Mouse (Mus musculus): ENCODE measurements around the gene Slc30a2. TPM values are rescaled to one million over a fixed set of nuclear protein-coding genes. Genes with fewer than 3 reads are reported as not detected.
"Not testable (repeated sequence)": the region's sequence is repeated elsewhere in the genome, so short reads cannot be mapped to it uniquely, and the experiment has no call there.

Slc30a2 gene
- polyA plus RNA-seq, 1 experiment from 2014 or later, result 0.08 TPM

GRCm38 (mm10) chr4:134324655-134325054 is 18.3 kb upstream of the Slc30a2 start:
- peaks cover 2% of the 10 kb centered on the region; the same call in 1 of the 2 replicates for H3K4me1 ChIP-seq
- no peak overlapping the region for H3K4me3 ChIP-seq
- H3K27me3 ChIP-seq, result no peaks in the 10 kb centered on the region
- no peaks in the 10 kb centered on the region for H3K36me3 ChIP-seq
- 86% methylated on average over 5 of the region's 5 CpGs for WGBS
- H3K9ac ChIP-seq (replicated peaks), result no peak overlapping the region
- H3K27ac ChIP-seq (replicated peaks), result no peak overlapping the region
- no peaks in the 10 kb centered on the region for H3K9me3 ChIP-seq
- H3K4me2 ChIP-seq (replicated peaks), result no peak overlapping the region
- ATAC-seq (ENCODE audit: low FRiP score, low read depth), result no peak

DNA sequence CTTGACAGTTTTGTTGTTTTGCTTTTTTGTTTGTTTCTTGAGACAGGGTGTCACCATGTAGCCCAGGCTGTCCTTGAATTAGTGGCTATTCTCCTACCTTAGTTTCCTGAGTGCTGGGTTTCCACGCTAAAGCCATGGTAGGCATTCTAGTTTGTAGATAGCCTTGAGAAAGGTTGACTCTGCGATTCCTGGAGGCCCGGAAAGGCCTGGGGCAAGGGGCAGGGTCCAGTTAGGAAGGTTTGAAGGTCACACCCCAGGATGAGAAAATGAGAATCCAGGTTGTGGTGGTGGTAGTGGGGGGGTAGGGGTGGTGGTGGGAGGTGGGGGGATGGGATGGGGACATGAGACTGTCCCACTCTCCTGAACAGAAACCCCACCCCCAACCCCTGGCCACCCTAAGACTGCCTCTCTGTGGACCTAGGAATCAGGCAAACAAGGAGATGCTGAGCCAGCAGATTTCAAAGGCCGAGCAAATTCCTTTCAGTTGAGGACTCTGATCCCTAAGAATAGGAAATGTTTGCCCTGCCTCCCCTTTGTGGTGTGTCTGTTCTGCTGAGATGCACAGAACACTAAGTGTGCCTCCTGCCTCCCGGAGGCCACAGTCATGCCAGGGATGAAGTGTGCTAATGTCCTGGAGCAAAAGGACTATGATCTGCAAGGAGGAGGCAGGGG is 16.0 kb upstream of the Slc30a2 start:
- Histone ChIP-seq H3K4me1 (peaks cover 2% of the 10 kb centered on the region; the same call in 1 of the 2 replicates), H3K36me3 (no peaks in the 10 kb centered on the region), H3K9me3 (no peaks in the 10 kb centered on the region), H3K4me3 (no peak overlapping the region), H3K9ac (replicated peaks) (no peak overlapping the region), H3K27me3 (no peaks in the 10 kb centered on the region), H3K27ac (replicated peaks) (no peak overlapping the region), H3K4me2 (replicated peaks) (no peak overlapping the region)
- WGBS, result 63% methylated on average over 5 of the region's 5 CpGs
- ATAC-seq (ENCODE audit: low FRiP score, low read depth), result no peak

DNA sequence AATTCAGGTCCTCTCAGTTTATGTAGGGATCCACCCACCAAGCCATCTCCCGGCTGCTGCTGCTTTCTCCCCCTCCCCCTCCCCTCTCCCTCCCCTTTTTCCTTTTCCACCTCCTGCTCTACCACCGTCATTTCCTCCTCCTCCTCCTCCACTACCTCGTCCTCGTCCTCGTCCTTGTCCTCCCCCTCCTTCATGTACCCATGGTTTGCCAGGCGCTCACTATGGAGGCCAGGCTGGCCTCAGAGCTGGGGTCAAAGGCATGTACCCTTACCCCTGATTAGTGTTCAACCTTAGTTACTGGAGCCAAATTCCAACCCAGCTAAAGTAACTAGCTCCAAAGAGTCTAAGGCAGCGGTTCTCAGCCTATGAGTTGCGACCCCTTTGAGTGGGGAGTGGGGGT is 14.8 kb upstream of the Slc30a2 start:
- no peaks in the 10 kb centered on the region for H3K36me3 ChIP-seq
- no peak overlapping the region for H3K9ac ChIP-seq (replicated peaks)
- H3K4me3 ChIP-seq, result no peak overlapping the region
- no peaks in the 10 kb centered on the region for H3K27me3 ChIP-seq
- no peak for ATAC-seq (ENCODE audit: low FRiP score, low read depth)
- 68% methylated on average over 8 of the region's 8 CpGs for WGBS
- no peaks in the 10 kb centered on the region for H3K9me3 ChIP-seq
- H3K4me2 ChIP-seq (replicated peaks), result no peak overlapping the region
- no peak overlapping the region for H3K27ac ChIP-seq (replicated peaks)
- peaks cover 2% of the 10 kb centered on the region; the same call in 1 of the 2 replicates for H3K4me1 ChIP-seq

DNA sequence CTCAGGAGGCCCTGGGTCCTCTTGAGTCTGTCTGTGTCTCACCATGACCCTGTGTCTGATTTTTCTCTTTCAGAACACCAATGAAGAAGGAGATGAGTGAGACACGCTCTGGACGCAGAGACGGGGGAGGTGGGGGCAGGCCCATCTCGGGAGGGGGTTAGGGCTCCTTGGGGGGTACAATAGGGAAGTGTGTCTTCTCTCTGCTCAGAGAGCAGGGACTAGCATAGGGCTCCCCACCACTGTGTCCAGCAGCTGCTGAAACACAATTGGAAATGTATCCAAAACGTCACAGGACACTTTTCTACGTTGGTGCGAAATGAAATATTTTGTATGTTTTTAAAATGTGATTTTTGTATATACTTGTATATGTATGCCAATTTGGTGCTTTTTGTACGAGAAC is 14.1 kb upstream of the Slc30a2 start:
- H3K9me3 ChIP-seq, result no peaks in the 10 kb centered on the region
- no peak overlapping the region for H3K4me3 ChIP-seq
- WGBS, result 86% methylated on average over 8 of the region's 8 CpGs
- H3K4me1 ChIP-seq, result peaks cover 2% of the 10 kb centered on the region; the same call in 1 of the 2 replicates
- no peaks in the 10 kb centered on the region for H3K27me3 ChIP-seq
- no peak overlapping the region for H3K9ac ChIP-seq (replicated peaks)
- ATAC-seq (ENCODE audit: low FRiP score, low read depth), result no peak
- H3K4me2 ChIP-seq (replicated peaks), result no peak overlapping the region
- H3K36me3 ChIP-seq, result no peaks in the 10 kb centered on the region
- H3K27ac ChIP-seq (replicated peaks), result no peak overlapping the region

DNA sequence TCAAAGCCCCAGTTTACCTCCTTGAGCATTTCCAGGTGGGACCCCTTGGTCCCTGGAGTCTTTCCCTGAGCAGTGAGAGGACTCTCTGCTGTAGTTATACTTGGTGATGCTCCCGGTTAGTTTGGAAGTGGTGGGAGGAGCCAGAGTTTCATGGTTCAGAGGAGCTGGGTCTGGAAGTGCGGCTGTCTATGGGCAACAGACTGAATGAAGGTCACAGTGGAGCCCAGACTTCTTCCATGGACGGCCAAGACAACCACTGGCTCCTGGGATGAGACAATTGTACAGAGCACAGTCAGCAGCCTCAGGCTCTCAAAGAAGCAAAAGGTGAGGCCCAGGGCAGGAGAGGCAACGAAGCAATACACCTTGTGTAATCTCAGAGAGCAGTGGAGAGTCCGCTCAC is 12.7 kb upstream of the Slc30a2 start:
- H3K27ac ChIP-seq (replicated peaks), result no peak overlapping the region
- ATAC-seq (ENCODE audit: low FRiP score, low read depth), result no peak
- H3K36me3 ChIP-seq, result no peaks in the 10 kb centered on the region
- H3K27me3 ChIP-seq, result no peaks in the 10 kb centered on the region
- no peak overlapping the region for H3K4me3 ChIP-seq
- no peak overlapping the region for H3K4me2 ChIP-seq (replicated peaks)
- H3K9me3 ChIP-seq, result no peaks in the 10 kb centered on the region
- 67% methylated on average over 5 of the region's 5 CpGs for WGBS
- peaks cover 2% of the 10 kb centered on the region; the same call in 1 of the 2 replicates for H3K4me1 ChIP-seq
- H3K9ac ChIP-seq (replicated peaks), result no peak overlapping the region

DNA sequence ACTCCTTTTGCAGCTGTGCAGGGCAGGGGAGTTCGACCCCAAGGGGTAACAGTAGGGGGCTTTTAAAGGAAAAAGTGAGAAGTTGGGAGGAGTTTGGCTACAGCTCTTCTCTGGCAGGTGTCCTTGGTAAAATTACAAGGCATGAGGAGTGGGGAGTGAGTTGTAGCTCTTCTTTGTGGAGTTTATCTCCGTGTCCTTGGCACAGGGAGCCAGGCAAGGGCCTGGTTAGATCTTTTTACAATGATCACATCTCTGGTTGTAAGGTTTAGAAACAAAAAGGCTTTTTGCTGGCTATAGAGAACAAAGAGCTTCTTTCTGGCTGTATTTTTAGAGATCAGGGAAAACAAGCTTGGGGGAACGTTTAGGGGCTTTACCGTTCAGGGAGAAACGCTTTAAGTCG is 1.8 kb upstream of the Slc30a2 start:
- H3K9ac ChIP-seq (replicated peaks); H3K27ac ChIP-seq (replicated peaks); H3K9me3 ChIP-seq; H3K4me3 ChIP-seq; H3K4me1 ChIP-seq; H3K36me3 ChIP-seq; ATAC-seq (ENCODE audit: low FRiP score, low read depth); H3K4me2 ChIP-seq (replicated peaks): not testable (repeated sequence)
- WGBS, result 80% methylated on average over 6 of the region's 6 CpGs
- H3K27me3 ChIP-seq, result peaks cover 57% of the 10 kb centered on the region

DNA sequence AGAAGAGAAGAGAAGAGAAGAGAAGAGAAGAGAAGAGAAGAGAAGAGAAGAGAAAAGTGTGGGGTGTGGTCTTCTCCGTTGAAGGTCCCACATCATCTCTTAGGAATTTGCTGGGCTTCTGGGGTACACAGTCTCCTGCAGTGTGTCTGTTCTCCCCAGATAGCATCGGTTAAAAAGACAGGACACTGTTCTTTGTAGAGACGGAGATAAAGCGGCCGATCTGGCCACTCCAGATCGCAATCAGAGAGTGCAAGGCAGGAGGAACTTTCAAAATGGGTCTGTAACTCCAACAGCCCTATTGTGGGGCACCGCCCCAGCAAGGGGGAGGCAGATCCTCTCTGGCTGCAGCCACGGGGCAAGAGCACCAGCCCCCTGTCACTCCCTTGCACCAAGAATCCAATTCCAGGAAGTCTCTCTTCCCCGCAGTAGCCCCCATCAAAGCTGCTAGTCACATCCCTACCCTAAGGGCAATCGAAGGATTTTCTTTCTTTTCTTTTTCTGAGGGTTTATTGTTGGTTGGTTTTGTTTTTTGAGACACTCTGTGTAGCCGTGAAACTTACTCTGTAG is 685 bp upstream of the Slc30a2 start:
- H3K27ac ChIP-seq (replicated peaks), result no peak overlapping the region
- peaks cover 60% of the 10 kb centered on the region for H3K27me3 ChIP-seq
- H3K9ac ChIP-seq (replicated peaks), result no peak overlapping the region

GRCm38 (mm10) chr4:134344620-134345019 is 1.6 kb downstream of the Slc30a2 start:
- H3K9me3 ChIP-seq, result no peaks in the 10 kb centered on the region
- peaks cover 65% of the 10 kb centered on the region for H3K27me3 ChIP-seq
- no peak overlapping the region for H3K4me2 ChIP-seq (replicated peaks)
- WGBS, result 40% methylated on average over 3 of the region's 3 CpGs
- peaks cover 9% of the 10 kb centered on the region for H3K4me1 ChIP-seq
- H3K27ac ChIP-seq (replicated peaks), result no peak overlapping the region
- no peak overlapping the region for H3K9ac ChIP-seq (replicated peaks)
- H3K36me3 ChIP-seq, result no peaks in the 10 kb centered on the region
- ATAC-seq (ENCODE audit: low FRiP score, low read depth), result no peak
- H3K4me3 ChIP-seq, result no peak overlapping the region

More for the DNA sequence above, 685 bp upstream of the Slc30a2 start:
- H3K4me3 ChIP-seq, result no peak overlapping the region
- H3K9me3 ChIP-seq, result no peaks in the 10 kb centered on the region
- 41% methylated on average over 11 of the region's 11 CpGs for WGBS
- H3K4me2 ChIP-seq (replicated peaks), result no peak overlapping the region; the same call in 1 of the 2 replicates
- H3K4me1 ChIP-seq, result peaks cover 9% of the 10 kb centered on the region
- no peaks in the 10 kb centered on the region for H3K36me3 ChIP-seq
- ATAC-seq (ENCODE audit: low FRiP score, low read depth), result no peak

DNA sequence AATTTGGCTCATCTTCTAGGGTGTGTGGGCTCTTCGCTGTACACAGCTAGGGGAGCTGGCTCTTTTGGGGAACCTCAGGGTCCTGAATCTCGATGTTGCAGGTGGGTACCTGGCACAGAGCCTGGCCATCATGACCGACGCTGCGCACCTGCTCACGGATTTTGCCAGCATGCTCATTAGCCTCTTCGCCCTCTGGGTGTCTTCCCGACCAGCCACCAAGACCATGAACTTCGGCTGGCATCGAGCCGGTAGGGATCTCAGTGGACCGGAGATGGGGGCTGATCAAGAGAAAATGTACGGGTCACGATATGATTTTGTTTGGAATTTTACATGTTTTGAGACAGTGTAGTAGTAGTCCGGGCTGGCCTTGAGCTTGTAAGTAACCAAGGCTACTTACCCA is 2.8 kb downstream of the Slc30a2 start:
- H3K4me2 ChIP-seq (replicated peaks), result no peak overlapping the region
- no peaks in the 10 kb centered on the region for H3K36me3 ChIP-seq
- H3K4me1 ChIP-seq, result peaks cover 9% of the 10 kb centered on the region
- ATAC-seq (ENCODE audit: low FRiP score, low read depth), result no peak
- 91% methylated on average over 15 of the region's 15 CpGs for WGBS
- H3K9me3 ChIP-seq, result no peaks in the 10 kb centered on the region
- H3K4me3 ChIP-seq, result no peak overlapping the region
- no peak overlapping the region for H3K27ac ChIP-seq (replicated peaks)
- H3K27me3 ChIP-seq, result peaks cover 59% of the 10 kb centered on the region
- no peak overlapping the region for H3K9ac ChIP-seq (replicated peaks)

- H3K9ac ChIP-seq (replicated peaks), result no peak overlapping the region
- no peak overlapping the region for H3K27ac ChIP-seq (replicated peaks)
- H3K4me2 ChIP-seq (replicated peaks), result no peak overlapping the region
- no peaks in the 10 kb centered on the region for H3K36me3 ChIP-seq
- H3K4me1 ChIP-seq, result peaks cover 14% of the 10 kb centered on the region
- ATAC-seq (ENCODE audit: low FRiP score, low read depth), result no peak
- no peaks in the 10 kb centered on the region for H3K9me3 ChIP-seq
- peaks cover 36% of the 10 kb centered on the region for H3K27me3 ChIP-seq
- H3K4me3 ChIP-seq, result no peak overlapping the region
- WGBS, result 83% methylated on average over 11 of the region's 11 CpGs
Measured at GRCm38 (mm10) chr4:134348078-134348477, 5.1 kb downstream of the Slc30a2 start.

- no peaks in the 10 kb centered on the region for H3K9me3 ChIP-seq
- 85% methylated on average over 5 of the region's 5 CpGs for WGBS
- peaks cover 31% of the 10 kb centered on the region for H3K27me3 ChIP-seq
- no peak for ATAC-seq (ENCODE audit: low FRiP score, low read depth)
- no peaks in the 10 kb centered on the region for H3K36me3 ChIP-seq
- H3K4me2 ChIP-seq (replicated peaks), result no peak overlapping the region
- H3K27ac ChIP-seq (replicated peaks), result no peak overlapping the region
- peaks cover 9% of the 10 kb centered on the region for H3K4me1 ChIP-seq
- no peak overlapping the region for H3K9ac ChIP-seq (replicated peaks)
- no peak overlapping the region for H3K4me3 ChIP-seq
Measured at GRCm38 (mm10) chr4:134348545-134348944, 5.6 kb downstream of the Slc30a2 start.

GRCm38 (mm10) chr4:134349829-134350228 is 6.8 kb downstream of the Slc30a2 start:
- Histone ChIP-seq H3K4me3 (no peak overlapping the region), H3K9me3 (no peaks in the 10 kb centered on the region), H3K4me2 (replicated peaks) (no peak overlapping the region), H3K36me3 (no peaks in the 10 kb centered on the region), H3K9ac (replicated peaks) (no peak overlapping the region), H3K4me1 (peaks cover 8% of the 10 kb centered on the region), H3K27me3 (peaks cover 22% of the 10 kb centered on the region), H3K27ac (replicated peaks) (no peak overlapping the region)
- WGBS, result 87% methylated on average over 7 of the region's 7 CpGs
- no peak for ATAC-seq (ENCODE audit: low FRiP score, low read depth)

All from midbrain, embryonic 12.5 days (tissue).